Mouse (Mus musculus) midbrain, embryonic 15.5 days (tissue): Measurements from ENCODE around the gene Clca4a. TPM values are rescaled to one million over a fixed set of nuclear protein-coding genes. Genes with fewer than 3 reads are reported as not detected.
"Not testable (repeated sequence)": the region's sequence is repeated elsewhere in the genome, so short reads cannot be mapped to it uniquely, and the experiment has no call there.

Experiments
- ATAC-seq: fragments of 200-750 bp; cut with Nextera tagmentation; replicated peaks from 2 replicates; pipeline ENCODE4 v1.8.0; 2017; ENCODE audit warnings: moderate TSS enrichment
- H3K27ac ChIP-seq: fragments of 300-500 bp; sonication (generic); 2 replicates; pipeline ENCODE4 v1.5.1; 2015; ENCODE audit warnings: mild to moderate bottlenecking, inconsistent platforms
- H3K27me3 ChIP-seq: fragments of 300-500 bp; sonication (generic); replicated peaks from 2 replicates; pipeline ENCODE4 v1.6.1; 2015; ENCODE audit warnings: inconsistent platforms
- H3K36me3 ChIP-seq: fragments of 300-500 bp; sonication (generic); replicated peaks from 2 replicates; pipeline ENCODE4 v1.6.1; 2015; ENCODE audit warnings: inconsistent platforms
- H3K4me1 ChIP-seq: fragments of 300-500 bp; sonication (generic); 2 replicates; pipeline ENCODE4 v1.6.1; 2015; ENCODE audit warnings: inconsistent platforms
- H3K4me2 ChIP-seq: fragments of 300-500 bp; sonication (generic); 2 replicates; pipeline ENCODE4 v1.6.1; 2015; ENCODE audit warnings: inconsistent platforms, mild to moderate bottlenecking, moderate library complexity
- H3K4me3 ChIP-seq: fragments of 300-500 bp; sonication (generic); 2 replicates; pipeline ENCODE4 v1.5.1; 2015; ENCODE audit warnings: mild to moderate bottlenecking, inconsistent platforms
- H3K9ac ChIP-seq: fragments of 300-500 bp; sonication (generic); 2 replicates; pipeline ENCODE4 v1.6.1; 2015; ENCODE audit warnings: mild to moderate bottlenecking, inconsistent platforms
- H3K9me3 ChIP-seq: fragments of 300-500 bp; sonication (generic); 2 replicates; pipeline ENCODE4 v1.6.1; 2016; ENCODE audit warnings: inconsistent platforms
- WGBS: fragments of 180-500 bp; shearing (Covaris S2); methylation state at CpG from one replicate; pipeline ENCODE4 v1.1.7; 2015; ENCODE audit warnings: mixed read lengths; 5-methylcytosine and 5-hydroxymethylcytosine counted together
- polyA plus RNA-seq: library from polyadenylated mRNA; unstranded; fragments of >200 nt; fragmentation: Nextera tagmentation; extraction: Ambion mirVana; gene quantifications from 2 replicates; pipeline ENCODE4 v1.2.1, GENCODE M21; 2015

The Clca4a gene
- polyA plus RNA-seq, 1 experiment from 2014 or later: 0.05 TPM

GRCm38 (mm10) chr3:144950829-144951228 lies 24.0 kb downstream of the Clca4a start:
- Histone ChIP-seq H3K4me1 (no peaks in the 10 kb centered on the region), H3K27me3 (no peaks in the 10 kb centered on the region), H3K4me3 (no peak overlapping the region), H3K27ac (no peak overlapping the region), H3K4me2 (no peak overlapping the region), H3K36me3 (no peaks in the 10 kb centered on the region), H3K9me3 (no peaks in the 10 kb centered on the region), H3K9ac (no peak overlapping the region)
- no peak for ATAC-seq
- WGBS: 66% methylated on average over 4 of the region's 4 CpGs

- not testable (repeated sequence) for ATAC-seq, H3K27me3 ChIP-seq, H3K9ac ChIP-seq, H3K4me1 ChIP-seq, H3K36me3 ChIP-seq, H3K4me3 ChIP-seq, H3K27ac ChIP-seq, H3K9me3 ChIP-seq, H3K4me2 ChIP-seq
- WGBS: 15% methylated on average over 5 of the region's 5 CpGs
These were observed 27.5 kb downstream of the Clca4a start for GRCm38 (mm10) chr3:144947376-144947775.

- ATAC-seq, H3K9me3 ChIP-seq: not testable (repeated sequence)
These were observed 41.2 kb downstream of the Clca4a start for GRCm38 (mm10) chr3:144933625-144934024.

GRCm38 (mm10) chr3:144933011-144933491 lies 41.8 kb downstream of the Clca4a start:
- Histone ChIP-seq H3K4me3 (no peak overlapping the region), H3K9me3 (no peaks in the 10 kb centered on the region), H3K27ac (no peak overlapping the region), H3K9ac (no peak overlapping the region), H3K4me1 (no peaks in the 10 kb centered on the region), H3K27me3 (no peaks in the 10 kb centered on the region), H3K4me2 (no peak overlapping the region), H3K36me3 (no peaks in the 10 kb centered on the region)
- ATAC-seq: no peak
- 100% methylated on average over 1 of the region's 1 CpGs for WGBS

More at GRCm38 (mm10) chr3:144933625-144934024, 41.2 kb downstream of the Clca4a start:
- not testable (repeated sequence) for H3K4me3 ChIP-seq, H3K4me1 ChIP-seq, H3K27me3 ChIP-seq, H3K4me2 ChIP-seq, H3K36me3 ChIP-seq, H3K9ac ChIP-seq, H3K27ac ChIP-seq

GRCm38 (mm10) chr3:144932335-144932734 lies 42.5 kb downstream of the Clca4a start, which contains the start of gene Clca4b:
Clca4b (minus strand) TSS chr3:144932529.
- Histone ChIP-seq H3K4me3 (no peak within 1 kb of the TSS), H3K9ac (no peak within 1 kb of the TSS), H3K27ac (no peak within 1 kb of the TSS), H3K27me3 (no peaks in the 10 kb centered on the region), H3K4me1 (no peaks in the 10 kb centered on the region), H3K9me3 (no peaks in the 10 kb centered on the region), H3K36me3 (no peaks in the 10 kb centered on the region), H3K4me2 (no peak within 1 kb of the TSS)
- no peak for ATAC-seq

GRCm38 (mm10) chr3:144914014-144914413 lies 60.8 kb downstream of the Clca4a start:
- no peaks in the 10 kb centered on the region for H3K4me1 ChIP-seq
- no peak overlapping the region for H3K4me3 ChIP-seq
- 94% methylated on average over 2 of the region's 2 CpGs for WGBS
- H3K27me3 ChIP-seq: no peaks in the 10 kb centered on the region
- H3K27ac ChIP-seq: no peak overlapping the region
- no peaks in the 10 kb centered on the region for H3K36me3 ChIP-seq
- ATAC-seq: no peak
- no peaks in the 10 kb centered on the region for H3K9me3 ChIP-seq
- no peak overlapping the region for H3K9ac ChIP-seq
- no peak overlapping the region for H3K4me2 ChIP-seq

Other genes with a start within 250 kb of the Clca4a start
- 0.50 and 0.65 TPM in 2 replicates for gene Clca3a1, start 214.1 kb downstream of the Clca4a start, polyA plus RNA-seq
- gene Clca3a2, start 155.6 kb downstream of the Clca4a start, polyA plus RNA-seq: 0.09 TPM in 1 of 2 replicates, not detected in the other
- not detected in 2 replicates for gene Clca3b, start 125.7 kb downstream of the Clca4a start, polyA plus RNA-seq
- gene Clca4b, start 42.5 kb downstream of the Clca4a start, polyA plus RNA-seq: not detected in 2 replicates
- gene Clca1, start 57.7 kb upstream of the Clca4a start, polyA plus RNA-seq: not detected in 2 replicates
- gene Clca2, start 124.4 kb upstream of the Clca4a start, polyA plus RNA-seq: 0.08 TPM in 2 replicates
- 13.1 and 13.7 TPM in 2 replicates for gene Odf2l, start 143.5 kb upstream of the Clca4a start, polyA plus RNA-seq